Mouse (Mus musculus): ENCODE data around the gene Prune1. TPM values are rescaled to one million over a fixed set of nuclear protein-coding genes. Genes with fewer than 3 reads are reported as not detected.

Prune1 gene
- total and polyA plus RNA-seq, 3 experiments: 28.5 to 51.8 TPM; not detected in 1

GRCm38 (mm10) chr3:95274453-95274852 is 7.4 kb downstream of the Prune1 start:
- no peak overlapping the region for H3K9ac ChIP-seq (ENCODE audit: control insufficient read depth, low read depth, low read length, poor library complexity, severe bottlenecking)
- H3K79me2 ChIP-seq (ENCODE audit: control insufficient read depth, insufficient read depth, low read length, poor library complexity): peaks cover 10% of the 10 kb centered on the region; the same call in 1 of the 2 replicates
- TF ChIP-seq GABPA (IDR thresholded peaks at IDR 0.05; ENCODE audit: low read depth, low read length) (no peak), CTCF (IDR thresholded peaks at IDR 0.05 in 2 of 3, conservative IDR thresholded peaks at IDR 0.05 in 1 of 3; ENCODE audit: control insufficient read depth in 1 of 3, insufficient read depth in 1 of 3, low read depth in 2 of 3, low read length in 3 of 3, poor library complexity in 1 of 3, severe bottlenecking in 1 of 3) (peak in 1 of 3 experiments; percentile 31; a peak in 1 of 6 replicates), TBP (IDR thresholded peaks at IDR 0.05; ENCODE audit: low read depth, low read length) (peak; percentile 87)
- H3K4me1 ChIP-seq (ENCODE audit: control insufficient read depth in 1 of 2, insufficient read depth in 2 of 2, low read length in 2 of 2): peaks cover 26 to 44% of the 10 kb centered on the region in 2 experiments
- H3K27ac ChIP-seq (ENCODE audit: control insufficient read depth, low read depth, low read length): no peak overlapping the region
- no peaks in the 10 kb centered on the region for H3K27me3 ChIP-seq (ENCODE audit: control insufficient read depth in 1 of 2, insufficient read depth in 2 of 2, low read length in 2 of 2)
- peaks cover 1 to 36% of the 10 kb centered on the region in 2 experiments; a peak in 3 of 4 replicates for H3K36me3 ChIP-seq (ENCODE audit: control insufficient read depth in 1 of 2, insufficient read depth in 2 of 2, low read length in 2 of 2)
- H3K9me3 ChIP-seq (replicated peaks; ENCODE audit: insufficient read depth, low read length): no peaks in the 10 kb centered on the region
- no peak overlapping the region for H3K4me3 ChIP-seq (ENCODE audit: control insufficient read depth in 1 of 2, insufficient read depth in 1 of 2, low read depth in 2 of 2, low read length in 2 of 2)
- DNase-seq (ENCODE audit: low read depth, low spot score): peak; percentile 55

GRCm38 (mm10) chr3:95273471-95273870 is 8.4 kb downstream of the Prune1 start:
- no peaks in the 10 kb centered on the region for H3K27me3 ChIP-seq (ENCODE audit: control insufficient read depth in 1 of 2, insufficient read depth in 2 of 2, low read length in 2 of 2)
- H3K36me3 ChIP-seq (ENCODE audit: control insufficient read depth in 1 of 2, insufficient read depth in 2 of 2, low read length in 2 of 2): peaks cover 1 to 31% of the 10 kb centered on the region in 2 experiments; a peak in 3 of 4 replicates
- TF ChIP-seq HCFC1 (IDR thresholded peaks at IDR 0.05; ENCODE audit: low read depth, low read length) (no peak), RCOR1 (IDR thresholded peaks at IDR 0.05; ENCODE audit: low read depth, low read length) (no peak), NRF1 (IDR thresholded peaks at IDR 0.05; ENCODE audit: insufficient read depth, low read depth, low read length, poor library complexity, severe bottlenecking) (no peak), MAFK (IDR thresholded peaks at IDR 0.05; ENCODE audit: borderline replicate concordance, low read depth, low read length) (no peak), NELFE (IDR thresholded peaks at IDR 0.05; ENCODE audit: low read depth, low read length) (no peak), KAT2A (conservative IDR thresholded peaks at IDR 0.05; ENCODE audit: low read depth, low read length) (no peak), GABPA (IDR thresholded peaks at IDR 0.05; ENCODE audit: low read depth, low read length) (no peak), CHD2 (IDR thresholded peaks at IDR 0.05; ENCODE audit: low read length) (no peak), TBP (IDR thresholded peaks at IDR 0.05; ENCODE audit: low read depth, low read length) (no peak), JUND (IDR thresholded peaks at IDR 0.05; ENCODE audit: low read depth, low read length) (no peak), EP300 (IDR thresholded peaks at IDR 0.05; ENCODE audit: low read depth in 1 of 2, low read length in 2 of 2) (no peak), ETS1 (IDR thresholded peaks at IDR 0.05; ENCODE audit: low read depth, low read length) (no peak), E2F4 (IDR thresholded peaks at IDR 0.05; ENCODE audit: borderline replicate concordance, low read depth, low read length) (no peak), MAX (IDR thresholded peaks at IDR 0.05; ENCODE audit: low read length) (no peak), TAL1 (IDR thresholded peaks at IDR 0.05; ENCODE audit: low read length) (no peak)
- peaks cover 26 to 38% of the 10 kb centered on the region in 2 experiments for H3K4me1 ChIP-seq (ENCODE audit: control insufficient read depth in 1 of 2, insufficient read depth in 2 of 2, low read length in 2 of 2)
- no peak for DNase-seq (ENCODE audit: low read depth, low spot score)
- no peak overlapping the region for H3K9ac ChIP-seq (ENCODE audit: control insufficient read depth, low read depth, low read length, poor library complexity, severe bottlenecking)
- no peak overlapping the region for H3K27ac ChIP-seq (ENCODE audit: control insufficient read depth, low read depth, low read length)
- no peaks in the 10 kb centered on the region for H3K9me3 ChIP-seq (replicated peaks; ENCODE audit: insufficient read depth, low read length)
- peaks cover 5% of the 10 kb centered on the region; the same call in 1 of the 2 replicates for H3K79me2 ChIP-seq (ENCODE audit: control insufficient read depth, insufficient read depth, low read length, poor library complexity)
- no peak overlapping the region for H3K4me3 ChIP-seq (ENCODE audit: control insufficient read depth in 1 of 2, insufficient read depth in 1 of 2, low read depth in 2 of 2, low read length in 2 of 2)
